Mouse (Mus musculus): ENCODE measurements around the gene Anxa1. TPM values are rescaled to one million over a fixed set of nuclear protein-coding genes. Genes with fewer than 3 reads are reported as not detected.

Gene Anxa1
- polyA plus RNA-seq, 1 experiment from 2014 or later = 31.1 TPM

- H3K27me3 ChIP-seq (ENCODE audit: control insufficient read depth, insufficient read depth, low read length) = no peaks in the 10 kb centered on the region
- H3K9ac ChIP-seq (ENCODE audit: low read length) = no peak overlapping the region
- 42% methylated on average over 3 of the region's 3 CpGs for WGBS
- H3K4me3 ChIP-seq (ENCODE audit: control insufficient read depth in 1 of 2, insufficient read depth in 1 of 2, low read depth in 1 of 2, low read length in 2 of 2) = no peak overlapping the region
- H3K36me3 ChIP-seq (ENCODE audit: control insufficient read depth, insufficient read depth, low read length) = no peaks in the 10 kb centered on the region
- no peak overlapping the region for H3K27ac ChIP-seq (replicated peaks in 1 of 2; ENCODE audit: control insufficient read depth in 1 of 2, insufficient read depth in 1 of 2, low read depth in 2 of 2, low read length in 2 of 2)
- no peaks in the 10 kb centered on the region for H3K9me3 ChIP-seq (ENCODE audit: control insufficient read depth, low read length)
- ATAC-seq (ENCODE audit: insufficient number of reproducible peaks, insufficient read depth, low FRiP score, low read depth) = no peak
- H3K4me2 ChIP-seq (ENCODE audit: low read length) = no peak overlapping the region
- no peaks in the 10 kb centered on the region for H3K4me1 ChIP-seq (ENCODE audit: control insufficient read depth in 2 of 2, insufficient read depth in 2 of 2, low read length in 2 of 2)
Measured at GRCm38 (mm10) chr19:20406475-20406874, 15.7 kb upstream of the Anxa1 start.

DNA sequence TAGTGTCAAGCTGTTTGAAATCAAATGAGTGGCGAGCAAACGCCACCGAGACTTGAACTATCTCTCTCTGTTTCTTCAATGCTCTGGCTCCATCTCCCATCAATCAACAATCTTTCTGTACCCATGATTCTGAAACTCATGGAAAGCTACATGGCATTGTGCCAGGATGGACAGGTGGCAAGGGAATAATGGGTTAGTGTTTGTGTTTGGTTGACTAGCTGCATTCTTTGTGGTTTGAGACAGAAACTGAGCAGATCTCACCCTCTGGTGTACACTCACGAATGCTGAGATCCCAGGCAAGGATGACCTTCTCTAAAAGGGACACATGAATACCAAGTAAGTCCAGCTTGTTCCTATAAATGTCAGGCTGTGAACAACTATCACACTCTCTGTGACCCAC lies 14.3 kb upstream of the Anxa1 start:
- no peak overlapping the region for H3K27ac ChIP-seq (replicated peaks in 1 of 2; ENCODE audit: control insufficient read depth in 1 of 2, insufficient read depth in 1 of 2, low read depth in 2 of 2, low read length in 2 of 2)
- H3K9me3 ChIP-seq (ENCODE audit: control insufficient read depth, low read length) = no peaks in the 10 kb centered on the region
- no peak overlapping the region for H3K9ac ChIP-seq (ENCODE audit: low read length)
- no peaks in the 10 kb centered on the region for H3K27me3 ChIP-seq (ENCODE audit: control insufficient read depth, insufficient read depth, low read length)
- no peaks in the 10 kb centered on the region for H3K36me3 ChIP-seq (ENCODE audit: control insufficient read depth, insufficient read depth, low read length)
- no peak overlapping the region for H3K4me3 ChIP-seq (ENCODE audit: control insufficient read depth in 1 of 2, insufficient read depth in 1 of 2, low read depth in 1 of 2, low read length in 2 of 2)
- WGBS = 75% methylated on average over 4 of the region's 4 CpGs
- ATAC-seq (ENCODE audit: insufficient number of reproducible peaks, insufficient read depth, low FRiP score, low read depth) = no peak
- H3K4me2 ChIP-seq (ENCODE audit: low read length) = no peak overlapping the region
- no peaks in the 10 kb centered on the region for H3K4me1 ChIP-seq (ENCODE audit: control insufficient read depth in 2 of 2, insufficient read depth in 2 of 2, low read length in 2 of 2)

DNA sequence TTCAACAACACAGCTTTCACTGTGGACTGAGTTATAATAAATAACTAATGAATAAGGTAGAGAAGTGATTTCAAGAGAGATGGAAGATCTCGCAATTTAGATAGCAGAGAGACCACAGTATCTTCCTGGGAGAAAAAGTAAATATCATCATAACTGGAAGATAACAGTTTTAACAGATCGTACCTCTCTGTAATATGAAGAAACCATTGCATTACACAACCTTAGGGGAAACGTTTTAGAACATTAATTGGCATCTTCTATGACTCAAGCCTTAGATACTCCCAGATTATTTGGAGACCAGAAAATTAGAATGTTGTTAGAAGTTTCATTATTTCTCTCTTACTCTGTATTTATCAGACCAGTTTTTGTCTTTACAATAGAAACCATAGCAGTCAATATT lies 13.0 kb upstream of the Anxa1 start:
- no peak overlapping the region for H3K4me2 ChIP-seq (ENCODE audit: low read length)
- ATAC-seq (ENCODE audit: insufficient number of reproducible peaks, insufficient read depth, low FRiP score, low read depth) = no peak
- H3K27me3 ChIP-seq (ENCODE audit: control insufficient read depth, insufficient read depth, low read length) = no peaks in the 10 kb centered on the region
- no peaks in the 10 kb centered on the region for H3K4me1 ChIP-seq (ENCODE audit: control insufficient read depth in 2 of 2, insufficient read depth in 2 of 2, low read length in 2 of 2)
- no peak overlapping the region for H3K9ac ChIP-seq (ENCODE audit: low read length)
- H3K36me3 ChIP-seq (ENCODE audit: control insufficient read depth, insufficient read depth, low read length) = no peaks in the 10 kb centered on the region
- no peak overlapping the region for H3K4me3 ChIP-seq (ENCODE audit: control insufficient read depth in 1 of 2, insufficient read depth in 1 of 2, low read depth in 1 of 2, low read length in 2 of 2)
- no peak overlapping the region for H3K27ac ChIP-seq (replicated peaks in 1 of 2; ENCODE audit: control insufficient read depth in 1 of 2, insufficient read depth in 1 of 2, low read depth in 2 of 2, low read length in 2 of 2)
- WGBS = 70% methylated on average over 3 of the region's 3 CpGs
- no peaks in the 10 kb centered on the region for H3K9me3 ChIP-seq (ENCODE audit: control insufficient read depth, low read length)

GRCm38 (mm10) chr19:20403219-20403618 lies 12.5 kb upstream of the Anxa1 start:
- no peak overlapping the region for H3K4me2 ChIP-seq (ENCODE audit: low read length)
- H3K4me1 ChIP-seq (ENCODE audit: control insufficient read depth in 2 of 2, insufficient read depth in 2 of 2, low read length in 2 of 2) = no peaks in the 10 kb centered on the region
- H3K4me3 ChIP-seq (ENCODE audit: control insufficient read depth in 1 of 2, insufficient read depth in 1 of 2, low read depth in 1 of 2, low read length in 2 of 2) = no peak overlapping the region
- no peaks in the 10 kb centered on the region for H3K36me3 ChIP-seq (ENCODE audit: control insufficient read depth, insufficient read depth, low read length)
- H3K9ac ChIP-seq (ENCODE audit: low read length) = no peak overlapping the region
- no peak for ATAC-seq (ENCODE audit: insufficient number of reproducible peaks, insufficient read depth, low FRiP score, low read depth)
- H3K27me3 ChIP-seq (ENCODE audit: control insufficient read depth, insufficient read depth, low read length) = no peaks in the 10 kb centered on the region
- no peaks in the 10 kb centered on the region for H3K9me3 ChIP-seq (ENCODE audit: control insufficient read depth, low read length)
- WGBS = 88% methylated on average over 1 of the region's 1 CpGs
- H3K27ac ChIP-seq (replicated peaks in 1 of 2; ENCODE audit: control insufficient read depth in 1 of 2, insufficient read depth in 1 of 2, low read depth in 2 of 2, low read length in 2 of 2) = no peak overlapping the region

DNA sequence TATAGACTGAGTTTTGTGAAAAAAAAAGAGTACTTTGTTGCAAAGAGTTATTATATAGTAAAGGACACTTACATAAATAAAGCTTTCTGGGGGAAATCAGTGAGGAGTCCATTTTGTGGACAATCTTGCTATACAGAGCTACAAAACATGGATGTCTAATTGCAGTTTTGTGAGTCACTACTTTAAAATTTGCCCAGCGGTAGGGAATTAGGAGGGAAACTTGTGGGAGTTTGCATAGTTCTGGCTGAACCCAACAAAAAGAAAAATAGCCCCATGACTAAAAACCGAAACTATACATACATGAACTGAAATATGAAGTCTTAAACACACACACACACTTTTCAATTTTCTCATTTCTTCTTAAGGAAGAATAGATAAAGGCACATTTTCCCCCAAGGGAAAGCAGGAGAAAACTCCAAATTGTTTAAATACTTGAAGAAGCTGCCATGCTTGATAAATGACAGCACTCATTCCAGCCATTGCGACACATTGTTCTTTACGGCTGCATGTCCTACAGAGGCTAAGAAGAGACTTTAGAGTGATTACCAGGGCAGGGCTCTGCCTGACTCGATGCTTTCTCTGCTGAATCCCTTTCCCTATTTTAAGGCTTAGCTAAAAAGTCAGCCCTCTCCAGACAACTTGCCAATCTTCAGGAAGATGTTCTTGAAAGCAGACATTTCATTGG lies 11.9 kb upstream of the Anxa1 start:
- ATAC-seq (ENCODE audit: insufficient number of reproducible peaks, insufficient read depth, low FRiP score, low read depth) = no peak
- Histone ChIP-seq H3K4me3 (ENCODE audit: control insufficient read depth in 1 of 2, insufficient read depth in 1 of 2, low read depth in 1 of 2, low read length in 2 of 2) (no peak overlapping the region), H3K27me3 (ENCODE audit: control insufficient read depth, insufficient read depth, low read length) (no peaks in the 10 kb centered on the region), H3K9me3 (ENCODE audit: control insufficient read depth, low read length) (no peaks in the 10 kb centered on the region), H3K4me1 (ENCODE audit: control insufficient read depth in 2 of 2, insufficient read depth in 2 of 2, low read length in 2 of 2) (no peaks in the 10 kb centered on the region), H3K27ac (replicated peaks in 1 of 2; ENCODE audit: control insufficient read depth in 1 of 2, insufficient read depth in 1 of 2, low read depth in 2 of 2, low read length in 2 of 2) (no peak overlapping the region), H3K4me2 (ENCODE audit: low read length) (no peak overlapping the region), H3K36me3 (ENCODE audit: control insufficient read depth, insufficient read depth, low read length) (no peaks in the 10 kb centered on the region), H3K9ac (ENCODE audit: low read length) (no peak overlapping the region)
- WGBS = 53% methylated on average over 5 of the region's 5 CpGs

- Histone ChIP-seq H3K27ac (replicated peaks in 1 of 2; ENCODE audit: control insufficient read depth in 1 of 2, insufficient read depth in 1 of 2, low read depth in 2 of 2, low read length in 2 of 2) (no peak overlapping the region), H3K4me1 (ENCODE audit: control insufficient read depth in 2 of 2, insufficient read depth in 2 of 2, low read length in 2 of 2) (no peaks in the 10 kb centered on the region), H3K27me3 (ENCODE audit: control insufficient read depth, insufficient read depth, low read length) (no peaks in the 10 kb centered on the region), H3K9me3 (ENCODE audit: control insufficient read depth, low read length) (no peaks in the 10 kb centered on the region), H3K9ac (ENCODE audit: low read length) (no peak overlapping the region), H3K4me3 (ENCODE audit: control insufficient read depth in 1 of 2, insufficient read depth in 1 of 2, low read depth in 1 of 2, low read length in 2 of 2) (no peak overlapping the region), H3K4me2 (ENCODE audit: low read length) (no peak overlapping the region), H3K36me3 (ENCODE audit: control insufficient read depth, insufficient read depth, low read length) (no peaks in the 10 kb centered on the region)
- WGBS = 86% methylated on average over 3 of the region's 3 CpGs
- no peak for ATAC-seq (ENCODE audit: insufficient number of reproducible peaks, insufficient read depth, low FRiP score, low read depth)
Measured at GRCm38 (mm10) chr19:20401961-20402360, 11.2 kb upstream of the Anxa1 start.

DNA sequence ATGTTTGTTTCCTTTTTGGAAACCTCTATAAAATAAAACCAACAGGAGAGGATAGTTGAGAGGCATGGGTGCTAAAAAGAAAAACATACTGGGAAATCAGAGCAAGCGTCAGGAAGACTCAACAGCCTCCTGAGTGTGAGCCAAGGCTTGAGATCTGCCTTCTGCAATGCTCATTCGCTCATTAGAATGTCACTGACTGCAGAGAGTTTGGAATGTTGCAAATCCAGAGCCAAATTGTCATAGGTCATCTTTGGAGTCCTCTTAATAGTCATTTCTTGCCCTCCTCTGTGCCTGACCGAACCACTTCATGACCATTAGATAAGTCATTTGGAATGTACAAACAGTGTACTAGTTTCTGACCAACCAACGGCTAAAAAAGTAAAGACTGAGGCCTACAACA lies 8.4 kb upstream of the Anxa1 start:
- Histone ChIP-seq H3K4me2 (ENCODE audit: low read length) (no peak overlapping the region), H3K9me3 (ENCODE audit: control insufficient read depth, low read length) (0 out of 2 replicates have a peak, but pooled peaks cover 2% of the 10 kb centered on the region), H3K27me3 (ENCODE audit: control insufficient read depth, insufficient read depth, low read length) (no peaks in the 10 kb centered on the region), H3K4me1 (ENCODE audit: control insufficient read depth in 2 of 2, insufficient read depth in 2 of 2, low read length in 2 of 2) (no peaks in the 10 kb centered on the region), H3K36me3 (ENCODE audit: control insufficient read depth, insufficient read depth, low read length) (no peaks in the 10 kb centered on the region), H3K27ac (replicated peaks in 1 of 2; ENCODE audit: control insufficient read depth in 1 of 2, insufficient read depth in 1 of 2, low read depth in 2 of 2, low read length in 2 of 2) (no peak overlapping the region), H3K9ac (ENCODE audit: low read length) (no peak overlapping the region), H3K4me3 (ENCODE audit: control insufficient read depth in 1 of 2, insufficient read depth in 1 of 2, low read depth in 1 of 2, low read length in 2 of 2) (no peak overlapping the region)
- no peak for ATAC-seq (ENCODE audit: insufficient number of reproducible peaks, insufficient read depth, low FRiP score, low read depth)
- WGBS = 63% methylated on average over 4 of the region's 4 CpGs

GRCm38 (mm10) chr19:20397092-20397491 lies 6.3 kb upstream of the Anxa1 start:
- WGBS = 98% methylated on average over 1 of the region's 1 CpGs
- no peaks in the 10 kb centered on the region for H3K27me3 ChIP-seq (ENCODE audit: control insufficient read depth, insufficient read depth, low read length)
- H3K9me3 ChIP-seq (ENCODE audit: control insufficient read depth, low read length) = 0 out of 2 replicates have a peak, but pooled peaks cover 2% of the 10 kb centered on the region
- ATAC-seq (ENCODE audit: insufficient number of reproducible peaks, insufficient read depth, low FRiP score, low read depth) = no peak
- no peak overlapping the region for H3K27ac ChIP-seq (replicated peaks in 1 of 2; ENCODE audit: control insufficient read depth in 1 of 2, insufficient read depth in 1 of 2, low read depth in 2 of 2, low read length in 2 of 2)
- H3K36me3 ChIP-seq (ENCODE audit: control insufficient read depth, insufficient read depth, low read length) = no peaks in the 10 kb centered on the region
- H3K4me3 ChIP-seq (ENCODE audit: control insufficient read depth in 1 of 2, insufficient read depth in 1 of 2, low read depth in 1 of 2, low read length in 2 of 2) = no peak overlapping the region
- no peak overlapping the region for H3K4me2 ChIP-seq (ENCODE audit: low read length)
- peaks cover 0 to 2% of the 10 kb centered on the region in 2 experiments; a peak in 1 of 4 replicates for H3K4me1 ChIP-seq (ENCODE audit: control insufficient read depth in 2 of 2, insufficient read depth in 2 of 2, low read length in 2 of 2)
- H3K9ac ChIP-seq (ENCODE audit: low read length) = no peak overlapping the region
